Mouse (Mus musculus) heart, postnatal 0 days (tissue): ENCODE measurements at regions not wholly inside any gene's neighbourhood (a gene's known extent, or its start where the extent isn't known, plus 50 kb on each side); places are given as distances from the start of the nearest gene placed in this dataset.

Experiments used
- CTCF ChIP-seq: IDR thresholded peaks from 2 replicates; pipeline ENCODE4 v1.5.1; 2016; ENCODE audit warnings: antibody characterized with exemption, control low read depth, low read depth
- EP300 ChIP-seq: IDR thresholded peaks from 2 replicates; pipeline ENCODE4 v1.6.1; 2016; ENCODE audit warnings: antibody characterized with exemption, low read depth

DNA sequence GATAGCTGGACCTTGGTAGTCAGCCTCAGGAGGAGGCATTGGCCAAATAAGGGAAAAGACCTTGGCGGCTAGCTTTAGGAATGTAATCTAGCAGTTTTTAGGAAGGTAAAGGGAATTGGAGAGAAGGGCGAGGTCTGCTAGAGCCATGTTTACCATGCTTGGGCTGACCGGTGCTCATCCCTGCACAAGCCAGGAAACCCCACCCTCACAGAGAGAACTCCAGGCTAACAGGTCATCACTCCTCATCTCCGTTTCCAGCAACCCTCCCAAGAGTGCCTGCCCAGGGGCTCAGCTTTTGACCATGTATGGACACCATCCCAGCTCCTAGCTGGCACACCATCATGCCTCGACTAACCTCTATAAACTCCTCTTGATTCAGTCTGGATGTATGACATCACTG lies 1162.9 kb downstream of the 4930447A16Rik start:
- TF ChIP-seq CTCF, result no peak
- TF ChIP-seq EP300, result no peak
